Comparison of ENCODE assay signal across 8 mouse cellular contexts in genomic region chr11:61193392-61193791, GRCm38 (mm10). TPM values are rescaled to one million over a fixed set of nuclear protein-coding genes. Genes with fewer than 3 reads are reported as not detected.
DNase-seq lines count a peak whose midpoint lies in the region; ATAC-seq and TF ChIP-seq lines count a peak whose summit lies in the region.

No protein-coding gene starts in this region.

- H3K27ac ChIP-seq in cortical plate, adult 2 months (ENCODE audit: insufficient read depth, low read length), result no peak overlapping the region
- H3K27ac ChIP-seq in liver, embryonic 16.5 days (ENCODE audit: low read length), result no peak overlapping the region

- peak; percentile 51; the same call in 1 of the 2 replicates for ATAC-seq in liver, embryonic 16.5 days (ENCODE audit: low read depth)

- no peaks in the 10 kb centered on the region for H3K9me3 ChIP-seq in liver, embryonic 16.5 days (replicated peaks; ENCODE audit: control insufficient read depth, low read length)

- no peaks in the 10 kb centered on the region for H3K36me3 ChIP-seq in liver, embryonic 16.5 days (ENCODE audit: control insufficient read depth, insufficient read depth)

- H3K9ac ChIP-seq in liver, embryonic 16.5 days (ENCODE audit: low read depth, low read length), result no peak overlapping the region

- no peak overlapping the region for H3K4me3 ChIP-seq in cortical plate, adult 2 months (ENCODE audit: insufficient read depth, low read length)
- H3K4me3 ChIP-seq in liver, embryonic 16.5 days (ENCODE audit: low read depth, low read length), result no peak overlapping the region

- DNase-seq in CD4-positive, CD25-positive, alpha-beta regulatory T cell, adult 2 months (ENCODE audit: low read depth, low spot score), result peak; percentile 88
- peak; percentile 75 to 92 for DNase-seq in adrenal gland, adult (ENCODE audit: inconsistent age in 2 of 2, low spot score in 1 of 2)
- DNase-seq in heart, adult 9 months (ENCODE audit: low spot score in 2 of 2), result peak; percentile 56 to 78
- peak; percentile 93 for DNase-seq in kidney, postnatal 10 days
- peak; percentile 75 for DNase-seq in ovary, postnatal 36 days (ENCODE audit: low spot score)
- DNase-seq in thymus, postnatal 14 days, result peak; percentile 81

- peak; percentile 99 for TF ChIP-seq CTCF in cortical plate, adult 2 months (IDR thresholded peaks at IDR 0.05; ENCODE audit: extremely low read depth, insufficient read depth, low read length)

- 2% methylated on average over 9 of the region's 9 CpGs for WGBS in liver, embryonic 16.5 days (ENCODE audit: insufficient replicate concordance)

- no peaks in the 10 kb centered on the region for H3K4me1 ChIP-seq in cortical plate, adult 2 months (ENCODE audit: control insufficient read depth, insufficient read depth, low read length)
- H3K4me1 ChIP-seq in liver, embryonic 16.5 days (ENCODE audit: control insufficient read depth, low read depth, low read length), result no peaks in the 10 kb centered on the region

- TF ChIP-seq POLR2A in cortical plate, adult 2 months (IDR thresholded peaks at IDR 0.05; ENCODE audit: extremely low read depth, insufficient read depth, low read length), result no peak

- H3K27me3 ChIP-seq in liver, embryonic 16.5 days (ENCODE audit: control insufficient read depth, insufficient read depth, low read depth, low read length), result peaks cover 8% of the 10 kb centered on the region

- H3K4me2 ChIP-seq in liver, embryonic 16.5 days (ENCODE audit: low read depth, low read length), result no peak overlapping the region

RNA-seq across cellular contexts. Expression of gene Aldh3a1, which starts 13.9 kb away (rescaled TPM):
- polyA plus RNA-seq in cortical plate, adult 2 months (2012; rRNA removed), result 1.7 and 2.3 TPM in 2 replicates
- 0.05 and 0.16 TPM in 2 replicates for polyA plus RNA-seq in liver, embryonic 16.5 days (2015; fragmentation: Nextera tagmentation; extraction: Ambion mirVana)

RNA-seq across cellular contexts. Expression of gene Usp22, which starts 18.5 kb away (rescaled TPM):
- 152 and 154 TPM in 2 replicates for polyA plus RNA-seq in cortical plate, adult 2 months (2012; rRNA removed)
- 17.5 and 19.5 TPM in 2 replicates for polyA plus RNA-seq in liver, embryonic 16.5 days (2015; fragmentation: Nextera tagmentation; extraction: Ambion mirVana)
